Mouse (Mus musculus) ovary, adult 18-20 months (tissue): ENCODE results near the gene Ppp1r3e.

ENCODE experiments used
- DNase-seq: peaks from one replicate; pipeline ENCODE4 v3.0.0; 2022; ENCODE audit warnings: low spot score, mixed read lengths

Ppp1r3e gene

DNA sequence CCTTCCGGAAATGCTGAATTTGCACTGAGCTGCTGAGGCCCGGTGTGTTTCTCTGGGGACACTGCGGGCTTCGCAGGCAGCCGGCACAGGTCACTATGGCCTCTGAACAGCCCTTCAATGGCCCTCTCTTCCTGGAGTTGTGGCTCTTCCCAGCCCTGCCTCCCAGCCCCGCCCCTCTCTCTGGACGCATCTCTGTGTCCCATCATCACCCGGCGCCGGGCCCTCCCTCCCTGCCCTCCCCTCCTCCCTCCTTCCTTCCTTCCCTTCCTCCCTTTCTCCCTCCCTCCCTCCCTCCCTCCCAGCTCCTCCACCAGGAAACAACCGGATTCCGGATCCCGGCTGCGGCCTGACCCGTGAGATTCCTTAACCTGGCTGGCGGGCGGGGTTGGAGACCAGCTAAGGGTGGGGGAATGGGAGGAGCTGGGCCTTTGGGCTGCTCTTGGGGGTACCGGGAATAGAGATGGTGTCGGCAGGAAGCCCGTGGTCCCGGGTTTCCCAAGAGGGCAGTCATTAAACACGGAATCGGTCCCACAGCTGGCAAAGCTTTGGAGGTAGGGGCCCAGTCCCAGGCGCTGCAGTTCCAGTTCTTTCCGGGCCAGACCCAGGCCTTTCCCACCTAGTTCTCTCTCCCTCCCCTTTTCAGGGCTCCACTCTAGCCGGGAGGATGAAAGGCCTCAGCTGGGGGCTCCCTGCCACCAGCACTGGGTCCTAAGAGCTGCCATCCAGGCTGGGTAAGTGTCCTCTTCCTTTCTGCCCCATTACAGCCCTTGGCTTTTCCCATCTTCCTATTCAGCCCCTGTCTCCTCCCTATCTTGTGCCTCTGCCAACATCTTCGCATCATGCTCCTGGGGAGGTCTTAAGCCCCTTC lies 6.0 kb upstream of the Ppp1r3e start, which contains the start of the genes Bcl2l2 and Gm20521:
Gene Bcl2l2 (plus strand): TSS at position 224 of the 868 bp plus-strand sequence.
Gene Gm20521 (plus strand): TSS at position 288 of the 868 bp plus-strand sequence.
- DNase-seq, result peak; percentile 83

DNA sequence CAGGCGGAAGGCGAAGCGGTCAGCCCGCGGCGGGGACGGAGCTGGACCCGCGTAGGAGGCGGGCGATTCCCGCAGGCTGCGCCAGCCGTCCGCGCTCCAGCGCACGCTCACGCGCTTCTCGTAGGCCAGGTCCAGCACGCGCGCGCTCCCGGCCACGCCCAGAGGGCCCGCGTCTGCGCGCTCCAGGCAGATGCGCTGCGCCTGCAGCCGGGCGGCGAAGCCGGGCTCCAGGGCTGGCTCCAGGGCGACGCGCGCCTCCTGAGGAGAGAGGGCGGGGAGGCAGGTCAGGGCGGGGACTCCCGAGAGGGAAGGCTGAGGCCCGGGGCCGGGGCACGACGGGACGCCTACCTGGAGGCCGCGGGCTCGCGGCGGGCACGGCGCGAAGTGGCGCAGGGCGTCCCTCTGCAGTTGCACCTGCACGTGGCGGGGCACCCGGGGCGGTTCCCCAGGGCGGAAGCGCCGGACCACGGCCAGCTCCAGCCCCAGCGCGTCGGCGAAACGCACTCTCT lies 757 bp downstream of the Ppp1r3e start:
- peak; percentile 89 for DNase-seq

DNA sequence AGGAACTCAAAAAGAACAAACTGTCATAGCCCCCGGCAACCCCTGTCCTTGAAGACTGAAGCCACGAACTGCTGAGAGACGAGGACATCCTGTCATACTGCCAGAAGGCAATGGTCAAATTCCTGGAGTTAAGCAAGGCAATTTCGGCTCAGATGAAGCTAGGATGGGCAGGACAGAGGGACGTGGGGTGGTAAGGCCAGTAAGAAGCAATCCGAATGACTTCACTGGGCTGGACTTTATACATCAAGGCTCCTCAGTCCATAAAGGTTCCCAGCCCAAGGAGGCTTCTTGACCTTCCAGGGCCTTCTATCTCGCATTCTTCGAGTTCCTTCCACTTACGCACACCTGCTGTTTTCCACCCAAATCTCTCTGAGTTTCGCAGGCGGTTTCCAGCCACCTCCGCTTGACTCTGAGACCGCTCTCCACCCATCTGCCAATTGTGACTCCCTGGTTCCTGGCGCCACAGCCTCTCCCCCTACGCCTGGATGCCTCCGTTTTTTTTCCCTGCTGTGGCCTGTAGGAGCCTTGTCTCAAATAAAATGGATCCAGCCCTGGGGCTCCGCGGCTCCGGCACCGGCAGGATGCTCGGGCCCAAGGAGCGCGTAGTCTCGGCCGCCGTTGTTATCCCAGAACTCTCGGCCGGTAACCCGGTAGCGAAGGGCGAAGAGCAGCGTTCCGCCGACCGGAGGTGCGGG lies 1.4 kb downstream of the Ppp1r3e start:
- DNase-seq, result no peak

DNA sequence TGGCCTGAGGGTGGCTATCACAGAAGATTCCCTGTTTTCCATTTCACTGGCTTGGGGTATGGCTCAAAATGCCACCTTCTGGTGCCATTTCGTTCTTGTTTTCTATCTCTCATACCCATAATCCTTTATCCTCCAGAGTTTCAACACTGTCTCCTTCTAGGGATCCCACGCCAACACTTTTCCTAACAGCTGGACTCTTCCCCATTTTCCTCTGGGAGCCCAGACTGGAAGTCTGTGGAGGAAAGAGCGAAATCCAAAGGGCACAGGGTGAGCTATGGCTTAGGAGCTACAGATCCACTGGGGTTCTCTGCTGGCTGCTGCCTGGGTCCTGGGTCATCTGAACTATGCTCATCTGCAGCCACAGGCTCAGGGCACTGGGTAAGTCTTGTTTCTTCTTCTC lies 3.2 kb downstream of the Ppp1r3e start:
- DNase-seq, result no peak

DNA sequence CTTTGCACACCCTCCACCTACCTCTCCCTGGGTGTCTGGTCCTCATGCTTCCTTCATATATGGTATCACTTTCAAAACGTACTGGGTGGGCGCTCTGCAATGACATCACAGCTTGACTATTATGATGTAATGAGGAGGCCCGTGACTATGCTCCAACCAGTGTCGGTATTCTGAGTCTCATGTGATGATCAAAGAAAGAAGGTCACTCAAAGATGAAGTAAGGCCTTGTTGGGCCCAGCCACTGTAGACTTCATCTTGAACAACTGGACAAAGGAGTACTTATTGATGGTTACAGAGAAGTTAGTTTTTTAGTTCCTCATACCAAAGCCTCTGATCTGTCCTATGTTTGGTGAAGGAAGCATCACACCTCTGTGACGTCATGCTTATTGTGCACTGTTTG lies 6.5 kb downstream of the Ppp1r3e start, which contains the start of gene Homez:
Gene Homez (minus strand): TSS at position 101 of the 400 bp plus-strand sequence.
- DNase-seq, result no peak

DNA sequence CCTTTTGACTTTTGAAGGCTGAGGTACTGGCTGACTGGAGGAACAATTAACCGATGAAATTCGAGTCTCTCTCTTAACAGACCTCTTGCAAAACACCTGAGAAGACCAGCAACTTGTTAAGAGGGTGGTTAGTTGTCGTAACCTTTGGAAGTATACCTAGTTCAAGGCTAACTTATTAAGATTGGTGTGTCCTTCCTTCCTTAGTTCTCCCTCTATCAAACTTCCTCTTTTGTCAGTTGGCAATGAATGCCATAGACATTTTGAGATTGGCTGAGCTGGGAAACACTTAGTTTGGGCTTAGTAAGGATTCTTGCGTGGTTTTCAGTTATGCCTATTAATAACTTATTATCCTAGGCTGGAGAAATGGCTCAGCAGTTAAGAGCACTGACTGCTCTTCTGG lies 9.3 kb downstream of the Ppp1r3e start:
- DNase-seq, result no peak

DNA sequence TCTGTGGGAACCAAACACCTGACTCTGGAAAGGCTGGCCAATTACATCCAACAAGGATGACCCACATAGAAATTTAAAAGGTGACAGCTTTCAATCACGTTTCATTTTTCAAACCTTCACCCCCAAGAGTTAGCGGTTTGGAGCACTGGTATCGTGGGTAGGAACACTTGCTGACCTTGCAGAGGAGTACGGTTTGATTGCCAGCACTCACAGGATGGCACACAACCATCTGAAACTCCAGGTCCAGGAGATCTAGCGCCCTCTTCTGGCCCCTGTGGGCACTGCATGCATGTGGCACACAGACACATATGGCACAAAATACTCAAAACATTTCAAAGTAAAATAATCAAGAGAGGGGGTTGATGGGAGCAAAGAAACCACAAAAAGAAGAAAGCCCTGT lies 10.4 kb downstream of the Ppp1r3e start:
- no peak for DNase-seq

DNA sequence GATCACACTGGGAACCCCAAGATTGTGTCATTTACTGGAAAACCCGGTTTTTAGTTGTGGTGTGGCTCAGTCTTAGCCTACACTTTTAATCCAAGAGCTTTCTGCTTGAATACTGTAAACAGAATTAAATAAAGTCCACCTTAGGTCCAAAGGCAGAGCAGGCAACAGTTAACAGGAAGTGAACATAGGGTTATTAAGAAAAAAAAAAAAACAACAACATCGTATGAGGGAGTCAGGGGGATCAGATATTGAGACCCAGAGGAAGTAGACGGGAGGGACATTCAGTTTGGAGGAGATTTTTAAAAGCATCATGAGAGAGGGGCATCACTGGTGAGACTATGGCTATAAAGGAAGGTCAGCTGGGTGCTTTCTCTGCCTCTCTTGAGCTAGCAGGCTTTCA lies 11.1 kb downstream of the Ppp1r3e start:
- no peak for DNase-seq

DNA sequence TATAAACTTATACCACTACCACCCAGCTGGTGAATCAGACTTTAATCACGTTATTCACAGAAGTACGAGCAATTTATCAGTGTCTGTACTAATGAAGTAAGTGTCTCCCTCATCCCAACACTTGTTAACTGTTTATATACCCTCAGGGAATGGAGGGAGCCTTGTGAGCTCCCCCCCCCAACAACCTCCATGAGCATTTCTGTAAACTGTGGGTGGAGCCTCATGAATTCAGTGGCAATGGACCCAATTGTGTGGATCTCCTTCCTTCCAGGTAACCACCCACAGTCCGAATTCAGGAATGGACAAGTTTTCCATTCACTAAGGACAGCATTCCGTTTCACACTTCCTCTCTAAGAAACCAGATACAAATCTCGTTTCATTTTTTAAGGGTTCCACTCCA lies 11.7 kb downstream of the Ppp1r3e start:
- DNase-seq, result no peak

DNA sequence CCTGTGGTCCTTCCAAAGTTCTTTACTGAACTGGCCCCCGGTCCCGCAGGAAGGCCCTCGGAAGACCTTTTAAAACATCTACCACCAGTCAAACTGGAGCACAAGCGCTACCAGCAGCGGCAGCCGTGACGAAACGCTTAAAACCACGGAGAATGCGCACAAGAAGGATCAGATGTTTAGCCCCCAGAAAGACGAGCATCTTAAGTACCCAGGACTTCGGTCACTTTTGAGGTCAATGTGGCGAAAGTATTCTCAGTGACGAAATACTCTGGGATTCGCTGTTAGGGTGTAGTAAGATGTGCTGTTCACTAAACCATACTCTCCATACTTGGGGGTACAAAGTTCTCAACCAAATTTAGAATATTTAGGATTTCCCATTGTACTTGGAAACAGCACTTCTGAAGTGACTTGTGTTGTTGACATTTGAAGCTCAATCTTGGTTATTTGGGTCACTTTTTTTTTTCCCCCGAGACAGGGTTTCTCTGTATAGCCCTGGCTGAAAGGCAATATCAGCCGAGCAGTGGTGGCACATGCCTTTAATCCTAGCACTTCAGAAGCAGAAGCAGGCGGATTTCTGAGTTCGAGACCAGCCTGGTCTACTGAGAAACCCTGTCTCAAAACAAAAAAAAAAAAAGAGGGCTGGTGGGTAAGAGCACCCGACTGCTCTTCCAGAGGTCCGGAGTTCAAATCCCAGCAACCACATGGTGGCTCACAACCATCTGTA lies 12.9 kb downstream of the Ppp1r3e start:
- DNase-seq, result no peak

DNA sequence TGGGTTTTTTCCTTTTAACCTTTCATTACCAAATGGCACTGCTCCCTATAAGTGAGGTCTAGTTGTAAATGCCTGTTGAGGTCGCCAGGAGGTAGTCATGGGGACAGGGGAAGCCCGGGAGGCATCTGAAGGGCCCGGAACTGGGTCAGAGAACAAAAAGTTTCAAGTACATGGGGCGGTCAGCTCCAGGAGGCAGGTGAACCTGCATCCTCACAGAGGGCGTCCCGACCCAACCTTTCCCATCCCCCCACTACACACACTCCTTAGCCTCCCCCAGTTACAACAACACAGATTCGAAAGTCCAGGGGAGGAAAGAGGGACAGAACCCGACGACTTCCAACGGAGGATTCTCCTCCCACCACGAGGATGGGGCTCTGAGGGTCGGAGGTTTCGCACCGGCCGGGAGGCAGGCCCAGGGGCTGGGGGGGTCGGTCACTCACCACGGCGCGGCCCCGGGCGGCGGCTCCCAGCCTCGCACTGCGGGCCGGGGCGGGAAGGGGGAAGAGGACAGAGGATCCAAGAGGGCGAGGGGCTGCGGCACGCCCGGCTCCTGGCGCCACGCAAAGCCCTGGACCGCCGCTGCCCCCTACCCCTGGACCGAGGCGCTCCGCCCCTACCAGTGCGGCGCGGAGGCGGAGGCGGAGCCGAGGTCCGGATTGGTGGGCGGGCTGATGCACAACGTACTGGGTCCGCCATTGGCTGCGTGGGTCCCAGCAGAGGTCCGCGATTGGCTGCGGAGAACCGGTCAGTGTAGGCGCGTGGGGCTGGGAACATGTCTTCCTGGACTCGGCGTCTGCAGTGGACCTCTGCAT lies 13.6 kb downstream of the Ppp1r3e start:
- peak; percentile 88 for DNase-seq

DNA sequence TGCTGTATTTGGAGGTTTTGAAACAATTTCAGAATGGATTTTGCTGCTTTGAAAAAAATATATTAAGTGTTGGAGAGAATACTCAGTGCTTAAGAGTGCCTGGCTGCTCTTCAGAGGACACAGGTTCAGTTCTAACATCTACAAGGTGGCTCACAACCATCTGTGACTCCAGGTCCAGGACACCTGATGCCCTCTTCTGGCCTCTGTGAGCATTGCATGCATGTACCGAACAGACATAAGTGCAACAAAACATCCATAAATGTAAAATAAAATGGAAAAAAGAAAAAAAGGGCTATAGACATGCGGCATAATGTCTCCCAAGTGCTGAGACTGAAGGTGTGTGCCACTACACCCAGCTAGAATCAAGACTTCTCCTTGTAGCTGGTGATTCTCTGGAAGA lies 16.8 kb downstream of the Ppp1r3e start:
- DNase-seq, result no peak

DNA sequence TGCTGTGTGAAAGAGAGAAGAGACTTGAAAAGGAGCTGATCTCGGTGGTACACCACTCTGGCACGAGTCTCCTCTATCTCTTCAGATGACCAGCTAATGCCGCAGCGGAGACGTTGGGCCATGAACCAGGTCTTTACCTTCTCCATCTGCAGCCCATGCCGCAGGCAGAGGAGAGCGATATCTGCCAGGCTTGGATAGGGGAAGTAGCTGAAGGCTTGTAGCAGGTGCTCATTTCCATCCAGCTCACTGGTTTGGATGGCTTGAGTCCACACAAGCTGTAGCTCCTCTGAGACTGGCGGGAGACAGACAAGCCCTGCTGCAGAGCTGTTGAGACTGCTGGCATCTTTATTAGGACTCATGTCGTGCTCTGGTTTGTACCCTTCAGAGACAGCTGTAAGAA lies 19.5 kb downstream of the Ppp1r3e start:
- DNase-seq, result no peak

DNA sequence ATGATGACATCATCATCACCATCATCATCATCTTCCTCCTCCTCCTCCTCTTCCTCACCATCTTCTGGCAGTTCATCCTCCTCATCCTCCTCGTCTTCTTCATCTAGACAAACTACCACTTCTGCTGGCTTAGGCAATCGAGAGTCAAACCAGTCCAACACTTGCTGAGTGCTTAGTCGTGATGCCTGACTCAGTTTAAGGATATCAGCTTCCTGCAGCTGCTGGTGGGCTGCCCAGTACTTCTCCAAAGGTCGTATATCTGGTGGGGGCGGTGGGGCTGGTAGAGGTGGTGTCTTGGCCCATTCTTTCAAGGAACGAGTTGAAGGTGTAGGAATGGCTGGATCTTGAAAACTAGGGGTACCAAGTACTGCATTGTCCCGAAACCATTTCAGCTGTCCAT lies 20.6 kb downstream of the Ppp1r3e start:
- no peak for DNase-seq

DNA sequence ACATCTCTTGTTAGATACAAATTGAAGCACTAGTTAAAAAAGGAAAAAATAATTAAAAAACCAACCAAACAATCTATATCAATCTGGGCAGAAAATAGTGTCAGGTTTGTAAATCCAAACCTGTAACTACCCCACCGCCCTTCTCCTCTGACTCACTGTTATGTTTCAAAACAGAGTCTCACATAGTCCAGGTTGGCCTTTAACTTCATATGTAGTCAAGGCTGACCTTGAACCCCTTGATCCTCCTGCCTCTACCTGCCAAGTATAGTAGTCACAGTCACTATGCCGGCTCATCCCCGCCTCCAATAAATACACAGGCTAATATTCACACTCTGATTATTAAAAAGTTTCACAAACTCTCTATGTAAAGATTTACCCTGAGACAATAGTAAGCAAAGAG lies 21.6 kb downstream of the Ppp1r3e start:
- DNase-seq, result no peak

DNA sequence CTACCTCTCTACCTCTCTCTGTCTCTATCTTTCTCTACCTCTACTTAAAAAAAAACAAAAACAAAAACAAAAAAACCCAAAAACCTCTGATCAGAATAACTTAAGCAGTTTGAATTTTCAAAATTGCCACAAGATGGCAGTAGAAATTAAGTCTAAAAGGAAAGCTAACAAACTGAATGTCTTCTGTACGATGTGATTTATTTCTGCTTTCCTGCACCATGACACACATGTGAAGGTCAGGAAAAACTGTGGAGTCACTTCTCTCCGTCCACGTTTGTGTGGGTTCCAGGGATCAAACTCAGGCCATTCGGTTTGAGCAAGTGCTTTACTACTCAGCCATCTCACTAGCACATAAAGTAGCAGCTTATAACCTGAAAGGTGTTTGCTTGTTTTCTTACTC lies 33.9 kb downstream of the Ppp1r3e start:
- DNase-seq, result no peak

DNA sequence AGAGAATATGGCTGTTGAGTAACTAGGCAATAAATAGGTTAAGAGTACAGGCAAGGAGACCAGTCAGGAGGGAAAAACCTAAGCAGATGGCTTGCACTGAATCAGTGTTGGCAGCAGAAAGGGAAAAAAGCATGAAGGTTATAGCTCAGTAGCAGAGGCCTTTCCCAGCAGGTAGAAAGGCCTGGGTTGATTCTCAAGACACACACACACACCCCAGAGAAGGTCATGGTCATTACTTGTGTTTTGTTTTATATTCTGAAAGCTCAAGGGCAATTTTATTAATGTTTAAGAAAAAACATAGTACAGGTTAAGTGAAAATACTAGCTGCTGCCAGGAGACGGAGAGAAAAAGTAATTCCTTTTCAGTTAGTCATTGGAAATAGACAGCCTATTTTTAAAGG lies 53.6 kb downstream of the Ppp1r3e start:
- DNase-seq, result no peak
